Mouse (Mus musculus) stomach, embryonic 15.5 days (tissue): ENCODE results near the gene Nt5m. TPM values are rescaled to one million over a fixed set of nuclear protein-coding genes. Genes with fewer than 3 reads are reported as not detected.
A peak's percentile ranks its signal among the peaks of the same experiment; 100 is the strongest.
"Not testable (repeated sequence)": the region's sequence is repeated elsewhere in the genome, so short reads cannot be mapped to it uniquely, and the experiment has no call there.

Experiments used
- ATAC-seq: fragments of 200-750 bp; cut with Nextera tagmentation; 2 replicates; pipeline ENCODE4 v1.8.0; 2017; ENCODE audit warnings: low read depth, moderate number of reproducible peaks, moderate TSS enrichment; ENCODE audit not compliant: insufficient read depth, low FRiP score
- H3K27ac ChIP-seq: fragments of 300-500 bp; sonication (generic); 2 replicates; pipeline ENCODE4 v1.5.1; 2015; ENCODE audit warnings: mild to moderate bottlenecking, inconsistent platforms
- H3K27me3 ChIP-seq: fragments of 300-500 bp; sonication (generic); replicated peaks from 2 replicates; pipeline ENCODE4 v1.6.1; 2015; ENCODE audit warnings: inconsistent platforms
- H3K36me3 ChIP-seq: fragments of 300-500 bp; sonication (generic); 2 replicates; pipeline ENCODE4 v1.6.1; 2015; ENCODE audit warnings: inconsistent platforms
- H3K4me1 ChIP-seq: fragments of 300-500 bp; sonication (generic); 2 replicates; pipeline ENCODE4 v1.6.1; 2015; ENCODE audit warnings: inconsistent platforms
- H3K4me2 ChIP-seq: fragments of 300-500 bp; sonication (generic); 2 replicates; pipeline ENCODE4 v1.6.1; 2015; ENCODE audit warnings: mild to moderate bottlenecking, inconsistent platforms
- H3K4me3 ChIP-seq: fragments of 300-500 bp; sonication (generic); replicated peaks from 2 replicates; pipeline ENCODE4 v1.5.1; 2015; ENCODE audit warnings: inconsistent platforms
- H3K9ac ChIP-seq: fragments of 300-500 bp; sonication (generic); 2 replicates; pipeline ENCODE4 v1.6.1; 2015; ENCODE audit warnings: inconsistent platforms
- H3K9me3 ChIP-seq: fragments of 300-500 bp; sonication (generic); 2 replicates; pipeline ENCODE4 v1.6.1; 2016; ENCODE audit warnings: inconsistent platforms
- WGBS: fragments of 180-500 bp; shearing (Covaris S2); methylation state at CpG from one replicate; pipeline ENCODE4 v1.1.7; 2015; 5-methylcytosine and 5-hydroxymethylcytosine counted together
- polyA plus RNA-seq: library from polyadenylated mRNA; unstranded; fragments of >200 nt; fragmentation: Nextera tagmentation; extraction: Ambion mirVana; gene quantifications from 2 replicates; pipeline ENCODE4 v1.2.1, GENCODE M21; 2015

Nt5m gene
- polyA plus RNA-seq, 1 experiment from 2014 or later = 31.7 TPM

GRCm38 (mm10) chr11:59810480-59811158, 28.6 kb upstream of the Nt5m start:
- Histone ChIP-seq H3K9ac (no peak overlapping the region; the same call in 1 of the 2 replicates), H3K36me3 (peaks cover 15% of the 10 kb centered on the region), H3K27me3 (no peaks in the 10 kb centered on the region), H3K27ac (peak overlapping the region; percentile 98), H3K4me2 (peak overlapping the region; percentile 81), H3K4me1 (peaks cover 11% of the 10 kb centered on the region), H3K9me3 (no peaks in the 10 kb centered on the region), H3K4me3 (peak overlapping the region; percentile 91)
- no peak for ATAC-seq
- WGBS = 57% methylated on average over 14 of the region's 14 CpGs

DNA sequence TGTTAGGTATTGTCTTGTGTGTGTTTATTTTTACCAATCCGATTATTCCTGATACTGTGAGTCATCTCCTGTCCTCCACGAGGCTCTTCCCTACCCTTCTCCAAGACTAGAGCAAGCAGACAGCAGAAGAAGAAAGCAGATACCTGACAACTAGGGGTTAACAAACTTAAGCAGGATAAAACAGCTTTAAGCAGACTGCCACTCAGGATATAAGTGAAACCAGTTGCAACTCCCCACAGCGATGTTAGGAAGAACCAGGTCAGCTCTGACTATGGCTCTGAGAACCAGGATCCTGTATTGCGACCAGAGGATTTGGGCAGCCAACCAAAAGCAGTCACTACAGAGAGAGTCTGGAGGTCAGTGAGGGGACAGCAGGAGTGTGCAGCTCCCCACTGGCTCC, 28.0 kb upstream of the Nt5m start:
- no peak for ATAC-seq
- 67% methylated on average over 4 of the region's 4 CpGs for WGBS
- H3K4me1 ChIP-seq = peaks cover 11% of the 10 kb centered on the region

DNA sequence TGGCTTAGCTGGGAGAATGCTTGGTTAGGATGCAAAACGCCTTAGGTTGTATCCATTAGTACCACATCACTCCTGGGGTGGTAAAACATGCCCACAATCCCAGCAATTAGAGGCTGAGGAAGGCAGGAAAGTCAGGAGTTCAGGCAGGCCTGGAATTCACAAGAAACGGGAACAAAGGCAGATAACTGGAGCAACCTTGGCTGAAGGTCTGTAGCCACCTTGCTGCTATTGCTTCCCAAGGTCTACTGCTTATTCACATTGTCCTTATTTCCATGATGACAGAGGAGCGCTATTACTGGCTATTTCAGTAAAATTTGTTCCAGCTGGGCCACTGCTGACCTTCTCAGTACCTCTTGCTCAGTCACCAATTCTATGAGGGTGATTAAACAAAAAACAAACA, 26.0 kb upstream of the Nt5m start:
- no peak overlapping the region for H3K4me2 ChIP-seq
- 65% methylated on average over 3 of the region's 3 CpGs for WGBS
- H3K9me3 ChIP-seq = no peaks in the 10 kb centered on the region
- peaks cover 8% of the 10 kb centered on the region for H3K4me1 ChIP-seq
- no peaks in the 10 kb centered on the region for H3K27me3 ChIP-seq
- no peak overlapping the region for H3K4me3 ChIP-seq
- H3K9ac ChIP-seq = no peak overlapping the region
- ATAC-seq = no peak
- H3K27ac ChIP-seq = no peak overlapping the region
- peaks cover 18% of the 10 kb centered on the region for H3K36me3 ChIP-seq

More for the DNA sequence above, 28.0 kb upstream of the Nt5m start:
- H3K4me2 ChIP-seq = 0 out of 2 replicates have a peak overlapping the region, but pooled peaks have one; percentile 81
- H3K27ac ChIP-seq = no peak overlapping the region
- H3K9me3 ChIP-seq = no peaks in the 10 kb centered on the region
- peaks cover 9% of the 10 kb centered on the region; the same call in 1 of the 2 replicates for H3K36me3 ChIP-seq
- H3K9ac ChIP-seq = no peak overlapping the region
- H3K4me3 ChIP-seq = no peak overlapping the region
- no peaks in the 10 kb centered on the region for H3K27me3 ChIP-seq

GRCm38 (mm10) chr11:59814311-59814710, 24.9 kb upstream of the Nt5m start:
- no peak overlapping the region for H3K4me2 ChIP-seq
- H3K27ac ChIP-seq = no peak overlapping the region
- ATAC-seq = no peak
- peaks cover 28% of the 10 kb centered on the region for H3K36me3 ChIP-seq
- H3K9ac ChIP-seq = no peak overlapping the region
- 89% methylated on average over 1 of the region's 1 CpGs for WGBS
- no peaks in the 10 kb centered on the region for H3K4me1 ChIP-seq
- no peak overlapping the region for H3K4me3 ChIP-seq
- H3K9me3 ChIP-seq = no peaks in the 10 kb centered on the region
- no peaks in the 10 kb centered on the region for H3K27me3 ChIP-seq

DNA sequence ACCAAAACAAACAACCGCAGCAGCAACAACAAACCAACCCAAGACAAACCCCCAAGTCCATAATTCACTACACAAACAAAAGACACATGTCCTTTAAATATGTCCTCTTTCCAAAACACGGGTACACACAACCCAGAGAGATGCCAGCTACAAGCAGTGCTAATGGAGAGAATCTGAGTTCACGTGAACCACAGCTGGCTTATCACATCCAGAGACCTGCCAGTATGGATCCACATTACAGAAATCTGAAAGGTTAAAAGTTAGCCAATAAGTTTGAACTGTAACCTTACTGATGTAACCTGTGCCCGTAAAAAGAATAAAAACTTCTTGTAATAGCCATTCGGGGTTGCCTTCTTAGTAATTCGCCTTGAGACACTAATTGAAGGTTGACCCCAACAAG, 24.3 kb upstream of the Nt5m start:
- H3K4me2 ChIP-seq = no peak overlapping the region
- no peaks in the 10 kb centered on the region for H3K4me1 ChIP-seq
- no peak for ATAC-seq
- no peaks in the 10 kb centered on the region for H3K9me3 ChIP-seq
- no peak overlapping the region for H3K9ac ChIP-seq
- H3K4me3 ChIP-seq = no peak overlapping the region
- no peak overlapping the region for H3K27ac ChIP-seq
- H3K36me3 ChIP-seq = peaks cover 33% of the 10 kb centered on the region
- H3K27me3 ChIP-seq = no peaks in the 10 kb centered on the region
- 83% methylated on average over 6 of the region's 6 CpGs for WGBS

DNA sequence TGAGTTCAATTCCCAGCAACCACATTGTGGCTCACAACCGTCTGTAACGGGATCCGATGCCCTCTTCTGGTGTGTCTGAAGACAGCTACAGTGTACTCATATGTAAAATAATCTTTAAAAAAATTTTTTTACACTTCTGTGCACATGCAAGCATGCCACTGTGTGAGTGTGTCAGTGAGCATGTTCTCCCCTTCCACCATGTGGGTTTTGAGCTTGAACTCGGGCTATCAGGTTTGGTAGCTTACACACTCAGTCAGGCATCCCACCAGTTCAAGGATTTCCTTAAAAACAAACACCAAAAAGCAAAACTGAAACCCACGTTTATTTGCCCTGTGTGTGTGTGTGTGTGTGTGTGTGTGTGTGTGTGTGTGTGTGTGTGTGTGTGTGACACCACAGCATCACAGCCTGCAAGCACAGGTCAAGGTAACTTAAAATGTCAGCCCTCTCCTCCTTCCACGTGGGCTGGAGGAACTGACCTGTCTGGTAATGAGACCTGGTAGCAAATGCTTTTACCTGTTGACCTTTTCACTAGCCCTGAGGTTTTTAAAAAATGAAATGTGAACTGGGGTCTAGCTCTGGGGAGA, 23.7 kb upstream of the Nt5m start:
- 89% methylated on average over 6 of the region's 6 CpGs for whole genome bisulfite sequencing
- peaks cover 39% of the 10 kb centered on the region for H3K36me3 ChIP-seq
- no peak for ATAC-seq

DNA sequence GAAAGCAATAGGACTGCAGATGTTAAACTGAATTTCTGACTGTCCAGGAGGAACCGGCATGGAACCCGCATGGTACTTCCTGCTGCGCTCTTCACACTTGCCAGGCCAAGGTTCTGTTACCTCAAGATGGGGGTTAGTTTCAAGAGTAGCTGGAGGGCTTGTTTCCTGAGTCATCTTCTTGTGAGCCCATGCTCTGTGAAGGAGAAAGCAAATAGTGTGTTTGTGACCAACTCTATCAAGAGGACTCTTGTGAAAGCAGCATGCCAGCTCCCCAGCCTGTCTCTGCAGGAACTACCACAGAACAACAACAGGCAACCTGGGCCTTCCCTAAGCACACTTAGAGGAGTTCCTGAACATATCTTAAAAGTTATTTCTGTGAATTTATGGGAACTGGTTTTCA, 21.3 kb upstream of the Nt5m start:
- Histone ChIP-seq H3K4me2 (no peak overlapping the region), H3K4me3 (no peak overlapping the region), H3K4me1 (no peaks in the 10 kb centered on the region), H3K9ac (no peak overlapping the region), H3K27ac (no peak overlapping the region), H3K36me3 (peaks cover 56% of the 10 kb centered on the region), H3K9me3 (no peaks in the 10 kb centered on the region), H3K27me3 (no peaks in the 10 kb centered on the region)
- WGBS = 95% methylated on average over 3 of the region's 3 CpGs
- no peak for ATAC-seq

More for the DNA sequence above, 23.7 kb upstream of the Nt5m start:
- no peak overlapping the region for H3K9ac ChIP-seq
- no peaks in the 10 kb centered on the region for H3K27me3 ChIP-seq
- no peak overlapping the region for H3K27ac ChIP-seq
- H3K9me3 ChIP-seq = no peaks in the 10 kb centered on the region
- H3K4me3 ChIP-seq = no peak overlapping the region
- no peaks in the 10 kb centered on the region for H3K4me1 ChIP-seq
- no peak overlapping the region for H3K4me2 ChIP-seq

DNA sequence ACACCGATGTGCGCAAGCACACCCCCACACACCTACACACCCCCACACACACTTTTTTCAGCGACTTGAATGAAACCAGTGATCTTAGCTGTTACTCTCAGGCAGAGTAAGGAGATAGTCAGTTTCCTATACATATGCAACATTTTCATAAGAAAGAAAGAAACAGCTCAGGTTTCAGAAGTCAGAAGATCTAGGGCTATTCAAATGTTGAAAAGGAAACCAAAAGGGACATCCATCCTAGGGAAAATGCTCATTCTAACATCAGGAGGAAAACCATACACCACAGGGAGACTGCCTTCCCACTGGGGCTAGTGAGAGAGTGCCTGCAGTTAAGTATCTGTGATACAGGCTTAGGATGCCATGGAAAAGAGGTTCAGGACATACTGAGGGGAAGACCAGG, 17.6 kb upstream of the Nt5m start:
- H3K36me3 ChIP-seq = peaks cover 79% of the 10 kb centered on the region
- no peaks in the 10 kb centered on the region for H3K27me3 ChIP-seq
- ATAC-seq = no peak
- H3K4me1 ChIP-seq = no peaks in the 10 kb centered on the region
- no peak overlapping the region for H3K4me2 ChIP-seq
- no peak overlapping the region for H3K9ac ChIP-seq
- H3K4me3 ChIP-seq = no peak overlapping the region
- no peak overlapping the region for H3K27ac ChIP-seq
- H3K9me3 ChIP-seq = no peaks in the 10 kb centered on the region
- WGBS = 83% methylated on average over 3 of the region's 3 CpGs

- Histone ChIP-seq H3K4me2 (peak overlapping the region; percentile 56; the same call in 1 of the 2 replicates), H3K4me1 (peaks cover 11% of the 10 kb centered on the region), H3K4me3 (peak overlapping the region; percentile 97; the same call in 1 of the 2 replicates)
- not testable (repeated sequence) for H3K27me3 ChIP-seq, H3K9me3 ChIP-seq, ATAC-seq, H3K36me3 ChIP-seq, H3K27ac ChIP-seq, H3K9ac ChIP-seq
- 80% methylated on average over 1 of the region's 1 CpGs for WGBS
Observed at GRCm38 (mm10) chr11:59837789-59838188, 1.5 kb upstream of the Nt5m start.

DNA sequence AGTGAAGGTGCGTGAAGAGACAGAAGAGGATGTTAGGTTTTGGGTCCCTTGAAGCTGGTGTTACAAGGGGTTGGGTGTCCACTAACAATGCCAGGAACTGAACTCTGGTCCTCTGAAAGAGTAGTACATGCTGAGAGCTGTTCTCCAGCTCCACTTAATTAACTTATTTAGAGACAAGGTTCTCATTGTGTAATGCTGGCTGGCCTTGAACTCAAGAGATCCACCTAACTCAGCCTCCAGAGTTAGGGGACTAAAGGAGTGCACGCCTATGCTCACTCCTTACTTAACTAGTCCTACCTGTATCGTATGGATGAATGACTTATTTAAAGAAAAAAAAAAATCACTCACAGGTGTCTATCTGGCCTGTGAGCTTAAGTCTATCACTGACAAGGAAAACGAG, 821 bp upstream of the Nt5m start:
- Histone ChIP-seq H3K9me3 (no peaks in the 10 kb centered on the region), H3K4me3 (peak overlapping the region; percentile 97), H3K36me3 (peaks cover 10% of the 10 kb centered on the region; the same call in 1 of the 2 replicates), H3K27me3 (no peaks in the 10 kb centered on the region), H3K27ac (no peak overlapping the region), H3K9ac (peak overlapping the region; percentile 27; the same call in 1 of the 2 replicates), H3K4me1 (peaks cover 11% of the 10 kb centered on the region), H3K4me2 (peak overlapping the region; percentile 56)
- ATAC-seq = no peak
- WGBS = 48% methylated on average over 4 of the region's 4 CpGs

GRCm38 (mm10) chr11:59839459-59840126, 346 bp downstream of the Nt5m start, which contains the start of gene Cops3:
Cops3 (minus strand) TSS chr11:59839838.
- H3K4me2 ChIP-seq = peak within 1 kb of the TSS; percentile 56
- peaks cover 6% of the 10 kb centered on the region; the same call in 1 of the 2 replicates for H3K36me3 ChIP-seq
- H3K27me3 ChIP-seq = no peaks in the 10 kb centered on the region
- WGBS = under 1% methylated on average over 43 of the region's 43 CpGs
- H3K9me3 ChIP-seq = no peaks in the 10 kb centered on the region
- H3K27ac ChIP-seq = peak within 1 kb of the TSS; percentile 98
- peaks cover 11% of the 10 kb centered on the region for H3K4me1 ChIP-seq
- H3K4me3 ChIP-seq = peak within 1 kb of the TSS; percentile 97
- H3K9ac ChIP-seq = peak within 1 kb of the TSS; percentile 89
- ATAC-seq = peak; percentile 95

- 93% methylated on average over 11 of the region's 11 CpGs for WGBS
- Histone ChIP-seq H3K9ac (no peak overlapping the region), H3K4me1 (peaks cover 6% of the 10 kb centered on the region; the same call in 1 of the 2 replicates), H3K36me3 (no peaks in the 10 kb centered on the region), H3K4me2 (no peak overlapping the region), H3K27ac (no peak overlapping the region), H3K9me3 (no peaks in the 10 kb centered on the region), H3K27me3 (no peaks in the 10 kb centered on the region), H3K4me3 (no peak overlapping the region)
- ATAC-seq = no peak
Observed at GRCm38 (mm10) chr11:59846311-59846710, 7.1 kb downstream of the Nt5m start.
